ENCODE assay signal across 8 mouse cellular contexts in the genomic region with DNA sequence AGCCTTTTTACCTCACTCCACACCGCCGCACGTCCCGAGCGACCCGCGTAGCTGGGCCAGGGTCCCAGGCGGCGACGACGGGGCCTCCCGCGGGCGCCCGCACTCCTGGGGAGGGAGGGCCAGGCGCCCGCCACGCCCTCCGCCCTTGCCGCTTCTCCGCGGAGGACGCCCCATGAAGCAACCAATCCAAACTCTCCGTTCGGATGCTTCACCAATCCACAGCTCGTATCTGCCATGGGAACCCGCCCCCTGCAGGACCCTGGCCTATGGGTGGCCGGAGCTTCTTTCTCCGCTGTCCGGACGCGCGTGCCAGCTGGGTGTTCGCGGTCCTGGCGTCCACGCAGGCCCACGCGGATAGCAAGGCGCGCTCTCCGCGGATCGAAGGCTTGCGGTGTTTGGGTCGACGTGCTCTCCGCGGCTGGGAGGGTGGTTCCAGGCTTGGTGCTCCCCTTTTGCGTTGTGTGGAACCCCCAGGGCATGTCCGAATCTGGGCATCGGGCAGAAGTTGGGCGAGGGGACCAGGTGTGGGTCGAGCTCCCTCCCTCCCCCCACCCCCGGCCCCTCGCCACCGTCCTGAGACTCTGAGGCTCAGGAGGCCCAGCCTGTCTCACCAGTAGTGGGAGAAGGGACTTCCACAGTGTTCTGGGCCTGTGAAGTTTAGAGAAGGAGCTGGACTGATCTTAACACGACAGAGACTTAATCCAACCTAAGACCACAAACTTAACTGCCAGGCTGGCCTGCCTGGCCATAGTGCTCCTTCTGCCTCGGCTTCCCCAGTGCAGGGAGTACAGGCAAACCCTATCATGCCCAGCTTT. TPM values are rescaled to one million over a fixed set of nuclear protein-coding genes. Genes with fewer than 3 reads are reported as not detected.
DNase-seq lines count a peak whose midpoint lies in the region; ATAC-seq lines count a peak whose summit lies in the region.

A gene (minus strand): TSS at position 134 of the 815 bp plus-strand sequence.

- no peaks in the 10 kb centered on the region for H3K9me3 ChIP-seq in heart, embryonic 13.5 days
- H3K9me3 ChIP-seq in liver, embryonic 12.5 days (replicated peaks): no peaks in the 10 kb centered on the region
- no peaks in the 10 kb centered on the region for H3K9me3 ChIP-seq in stomach, embryonic 15.5 days

- DNase-seq in CD4-positive, CD25-positive, alpha-beta regulatory T cell, adult 2 months (ENCODE audit: low read depth, low spot score): peak; percentile 95
- DNase-seq in fat pad, adult 2 months (ENCODE audit: extremely low read depth, low read depth, low spot score): peak; percentile 40
- DNase-seq in kidney, postnatal 10 days: peak; percentile 97
- DNase-seq in natural killer cell, adult 2 months (ENCODE audit: low spot score in 2 of 2): peak; percentile 93 to 94

- H3K4me1 ChIP-seq in brown adipose tissue, adult 24 weeks (ENCODE audit: control insufficient read depth, insufficient read depth, insufficient read length, low read length): peaks cover 12% of the 10 kb centered on the region
- peaks cover 47% of the 10 kb centered on the region for H3K4me1 ChIP-seq in heart, embryonic 13.5 days
- H3K4me1 ChIP-seq in liver, embryonic 12.5 days: peaks cover 55% of the 10 kb centered on the region
- peaks cover 17% of the 10 kb centered on the region for H3K4me1 ChIP-seq in stomach, embryonic 15.5 days

- H3K4me2 ChIP-seq in heart, embryonic 13.5 days: peak within 1 kb of the TSS; percentile 82
- H3K4me2 ChIP-seq in liver, embryonic 12.5 days: peak within 1 kb of the TSS; percentile 100
- peak within 1 kb of the TSS; percentile 94 for H3K4me2 ChIP-seq in stomach, embryonic 15.5 days

- peak within 1 kb of the TSS; percentile 85 for H3K4me3 ChIP-seq in brown adipose tissue, adult 24 weeks (ENCODE audit: insufficient read depth, low read depth, low read length)
- peak within 1 kb of the TSS; percentile 84 for H3K4me3 ChIP-seq in heart, embryonic 13.5 days
- peak within 1 kb of the TSS; percentile 88 for H3K4me3 ChIP-seq in liver, embryonic 12.5 days
- H3K4me3 ChIP-seq in stomach, embryonic 15.5 days (replicated peaks): peak within 1 kb of the TSS; percentile 89

- peak within 1 kb of the TSS; percentile 65 for H3K27ac ChIP-seq in brown adipose tissue, adult 24 weeks (replicated peaks; ENCODE audit: low read depth, low read length)
- H3K27ac ChIP-seq in heart, embryonic 13.5 days (replicated peaks): peak within 1 kb of the TSS; percentile 90
- peak within 1 kb of the TSS; percentile 82 for H3K27ac ChIP-seq in liver, embryonic 12.5 days
- H3K27ac ChIP-seq in stomach, embryonic 15.5 days: peak within 1 kb of the TSS; percentile 86

- peak; percentile 95 for ATAC-seq in heart, embryonic 13.5 days (ENCODE audit: extremely low read depth, insufficient number of reproducible peaks, low FRiP score, low TSS enrichment)
- ATAC-seq in liver, embryonic 12.5 days: peak; percentile 99
- peak; percentile 99 for ATAC-seq in stomach, embryonic 15.5 days (ENCODE audit: insufficient read depth, low FRiP score, low read depth)

- peaks cover 18% of the 10 kb centered on the region for H3K36me3 ChIP-seq in heart, embryonic 13.5 days
- peaks cover 5% of the 10 kb centered on the region; the same call in 1 of the 2 replicates for H3K36me3 ChIP-seq in liver, embryonic 12.5 days
- no peaks in the 10 kb centered on the region for H3K36me3 ChIP-seq in stomach, embryonic 15.5 days

- whole genome bisulfite sequencing in heart, embryonic 13.5 days: under 1% methylated on average over 56 of the region's 59 CpGs
- 1% methylated on average over 58 of the region's 59 CpGs for WGBS in liver, embryonic 12.5 days (ENCODE audit: insufficient replicate concordance)
- WGBS in stomach, embryonic 15.5 days: under 1% methylated on average over 59 of the region's 59 CpGs

- no peaks in the 10 kb centered on the region for H3K27me3 ChIP-seq in heart, embryonic 13.5 days (replicated peaks)
- no peaks in the 10 kb centered on the region for H3K27me3 ChIP-seq in liver, embryonic 12.5 days (replicated peaks)
- H3K27me3 ChIP-seq in stomach, embryonic 15.5 days (replicated peaks): no peaks in the 10 kb centered on the region

- peak within 1 kb of the TSS; percentile 95 for H3K9ac ChIP-seq in heart, embryonic 13.5 days
- H3K9ac ChIP-seq in liver, embryonic 12.5 days: peak within 1 kb of the TSS; percentile 94
- H3K9ac ChIP-seq in stomach, embryonic 15.5 days: peak within 1 kb of the TSS; percentile 94

RNA-seq across cellular contexts. Expression of the gene that starts here (rescaled TPM):
- polyA plus RNA-seq in brown adipose tissue, adult 24 weeks (2012; ENCODE audit: insufficient read depth, insufficient read length, missing spikeins): 12.9 and 14.2 TPM in 2 replicates
- 28.0 and 28.9 TPM in 2 replicates for polyA plus RNA-seq in heart, embryonic 13.5 days (2015; fragmentation: Nextera tagmentation; extraction: Ambion mirVana)
- polyA plus RNA-seq in liver, embryonic 12.5 days (2016; fragmentation: Nextera tagmentation; extraction: Ambion mirVana): 14.3 and 15.1 TPM in 2 replicates
- 24.3 and 26.6 TPM in 2 replicates for polyA plus RNA-seq in stomach, embryonic 15.5 days (2015; fragmentation: Nextera tagmentation; extraction: Ambion mirVana)

Comparison
In these comparisons a context has a peak if more than half of its experiments do, and no peak if none do; other contexts are left out.
1. Peak in every context shown above with its lines: DNase-seq, ATAC-seq, H3K4me3 ChIP-seq and H3K27ac ChIP-seq.
2. DNase-seq: peak in every context shown above with its lines; median percentile 97 in kidney, postnatal 10 days; 95 in CD4-positive, CD25-positive, alpha-beta regulatory T cell, adult 2 months; 94 in natural killer cell, adult 2 months; 40 in fat pad, adult 2 months.